Mouse (Mus musculus) liver, embryonic 13.5 days (tissue): ENCODE measurements around the gene Magi3. TPM values are rescaled to one million over a fixed set of nuclear protein-coding genes. Genes with fewer than 3 reads are reported as not detected.

Source experiments
- ATAC-seq: fragments of 200-750 bp; cut with Nextera tagmentation; 2 replicates; pipeline ENCODE4 v1.8.0; 2017; ENCODE audit warnings: low read depth, mild to moderate bottlenecking, moderate number of reproducible peaks, moderate library complexity
- DNase-seq: peaks from one replicate; pipeline ENCODE4 v3.0.0; 2022
- H3K27ac ChIP-seq: fragments of 300-500 bp; sonication (generic); 2 replicates; pipeline ENCODE4 v1.5.1; 2015; ENCODE audit warnings: moderate library complexity, mild to moderate bottlenecking, inconsistent platforms
- H3K27me3 ChIP-seq: fragments of 300-500 bp; sonication (generic); 2 replicates; pipeline ENCODE4 v1.6.1; 2015; ENCODE audit warnings: mild to moderate bottlenecking, inconsistent platforms
- H3K36me3 ChIP-seq: fragments of 300-500 bp; sonication (generic); 2 replicates; pipeline ENCODE4 v1.6.1; 2015; ENCODE audit warnings: mild to moderate bottlenecking, inconsistent platforms
- H3K4me1 ChIP-seq: fragments of 300-500 bp; sonication (generic); replicated peaks from 2 replicates; pipeline ENCODE4 v1.6.1; 2015; ENCODE audit warnings: inconsistent platforms
- H3K4me2 ChIP-seq: fragments of 300-500 bp; sonication (generic); 2 replicates; pipeline ENCODE4 v1.6.1; 2015; ENCODE audit warnings: inconsistent platforms, mild to moderate bottlenecking, moderate library complexity
- H3K4me3 ChIP-seq: fragments of 300-500 bp; sonication (generic); replicated peaks from 2 replicates; pipeline ENCODE4 v1.5.1; 2015; ENCODE audit warnings: mild to moderate bottlenecking, inconsistent platforms
- H3K9ac ChIP-seq: fragments of 300-500 bp; sonication (generic); 2 replicates; pipeline ENCODE4 v1.6.1; 2015; ENCODE audit warnings: mild to moderate bottlenecking, inconsistent platforms
- H3K9me3 ChIP-seq: fragments of 300-500 bp; sonication (generic); replicated peaks from 2 replicates; pipeline ENCODE4 v1.6.1; 2016; ENCODE audit warnings: inconsistent platforms
- WGBS: fragments of 180-500 bp; shearing (Covaris S2); methylation state at CpG from one replicate; pipeline ENCODE4 v1.1.7; 2015; ENCODE audit not compliant: insufficient replicate concordance; 5-methylcytosine and 5-hydroxymethylcytosine counted together
- polyA plus RNA-seq: library from polyadenylated mRNA; unstranded; fragments of >200 nt; fragmentation: Nextera tagmentation; extraction: Ambion mirVana; gene quantifications from 2 replicates; pipeline ENCODE4 v1.2.1, GENCODE M21; 2015

Gene Magi3
- polyA plus RNA-seq: 1.2 and 1.5 TPM in 2 replicates

GRCm38 (mm10) chr3:104220295-104220965 lies at the start of gene Magi3:
Gene Magi3 (minus strand): TSS chr3:104220374.
- peak within 1 kb of the TSS; percentile 83 for H3K9ac ChIP-seq
- 0% methylated on average over 29 of the region's 46 CpGs for WGBS
- H3K4me2 ChIP-seq: peak within 1 kb of the TSS; percentile 99
- DNase-seq (peak; percentile 95), ATAC-seq (peak; percentile 98)
- peaks cover 28% of the 10 kb centered on the region for H3K4me1 ChIP-seq
- H3K4me3 ChIP-seq: peak within 1 kb of the TSS; percentile 76
- H3K27ac ChIP-seq: peak within 1 kb of the TSS; percentile 84
- peaks cover 21% of the 10 kb centered on the region for H3K27me3 ChIP-seq
- H3K36me3 ChIP-seq: no peaks in the 10 kb centered on the region
- no peaks in the 10 kb centered on the region for H3K9me3 ChIP-seq

GRCm38 (mm10) chr3:104264530-104265145 lies 44.5 kb upstream of the Magi3 start:
- no peak for DNase-seq
- Histone ChIP-seq H3K36me3 (no peaks in the 10 kb centered on the region), H3K4me2 (no peak overlapping the region), H3K27me3 (no peaks in the 10 kb centered on the region), H3K27ac (no peak overlapping the region), H3K9me3 (no peaks in the 10 kb centered on the region), H3K9ac (no peak overlapping the region), H3K4me3 (no peak overlapping the region), H3K4me1 (no peaks in the 10 kb centered on the region)
- ATAC-seq: no peak
- 75% methylated on average over 6 of the region's 6 CpGs for WGBS

GRCm38 (mm10) chr3:104260221-104260620 lies 40.0 kb upstream of the Magi3 start:
- no peak overlapping the region for H3K9ac ChIP-seq
- no peaks in the 10 kb centered on the region for H3K27me3 ChIP-seq
- no peak overlapping the region for H3K27ac ChIP-seq
- no peaks in the 10 kb centered on the region for H3K36me3 ChIP-seq
- ATAC-seq: no peak
- H3K4me3 ChIP-seq: no peak overlapping the region
- H3K4me2 ChIP-seq: no peak overlapping the region
- no peaks in the 10 kb centered on the region for H3K9me3 ChIP-seq
- H3K4me1 ChIP-seq: no peaks in the 10 kb centered on the region
- 69% methylated on average over 5 of the region's 5 CpGs for WGBS
- DNase-seq: no peak

- Histone ChIP-seq H3K36me3 (no peaks in the 10 kb centered on the region), H3K4me1 (no peaks in the 10 kb centered on the region), H3K27me3 (no peaks in the 10 kb centered on the region), H3K4me2 (no peak overlapping the region), H3K9me3 (no peaks in the 10 kb centered on the region), H3K9ac (no peak overlapping the region), H3K4me3 (no peak overlapping the region), H3K27ac (no peak overlapping the region)
- DNase-seq (no peak), ATAC-seq (no peak)
- WGBS: 69% methylated on average over 4 of the region's 4 CpGs
These were observed 39.0 kb upstream of the Magi3 start for GRCm38 (mm10) chr3:104259168-104259567.

GRCm38 (mm10) chr3:104257041-104257440 lies 36.9 kb upstream of the Magi3 start:
- DNase-seq (no peak), ATAC-seq (no peak)
- Histone ChIP-seq H3K27ac (no peak overlapping the region), H3K9ac (no peak overlapping the region), H3K4me2 (no peak overlapping the region), H3K4me1 (no peaks in the 10 kb centered on the region), H3K27me3 (no peaks in the 10 kb centered on the region), H3K9me3 (no peaks in the 10 kb centered on the region), H3K4me3 (no peak overlapping the region), H3K36me3 (no peaks in the 10 kb centered on the region)
- 58% methylated on average over 3 of the region's 3 CpGs for WGBS

- ATAC-seq (no peak), DNase-seq (no peak)
- H3K27ac ChIP-seq: no peak overlapping the region
- no peaks in the 10 kb centered on the region for H3K27me3 ChIP-seq
- 46% methylated on average over 3 of the region's 3 CpGs for WGBS
- H3K9me3 ChIP-seq: no peaks in the 10 kb centered on the region
- H3K4me2 ChIP-seq: no peak overlapping the region
- no peak overlapping the region for H3K9ac ChIP-seq
- H3K4me3 ChIP-seq: no peak overlapping the region
- no peaks in the 10 kb centered on the region for H3K36me3 ChIP-seq
- H3K4me1 ChIP-seq: no peaks in the 10 kb centered on the region
These were observed 33.6 kb upstream of the Magi3 start for GRCm38 (mm10) chr3:104253760-104254159.

GRCm38 (mm10) chr3:104247850-104248249 lies 27.7 kb upstream of the Magi3 start:
- DNase-seq (no peak), ATAC-seq (no peak)
- Histone ChIP-seq H3K9me3 (no peaks in the 10 kb centered on the region), H3K4me1 (0 out of 2 replicates have a peak, but pooled peaks cover 3% of the 10 kb centered on the region), H3K4me3 (no peak overlapping the region), H3K36me3 (no peaks in the 10 kb centered on the region), H3K9ac (no peak overlapping the region), H3K27me3 (no peaks in the 10 kb centered on the region), H3K27ac (no peak overlapping the region), H3K4me2 (no peak overlapping the region)
- WGBS: 28% methylated on average over 4 of the region's 4 CpGs

- Histone ChIP-seq H3K4me2 (no peak overlapping the region), H3K27ac (no peak overlapping the region), H3K9ac (no peak overlapping the region), H3K9me3 (no peaks in the 10 kb centered on the region), H3K27me3 (no peaks in the 10 kb centered on the region), H3K4me3 (no peak overlapping the region), H3K36me3 (no peaks in the 10 kb centered on the region), H3K4me1 (0 out of 2 replicates have a peak, but pooled peaks cover 3% of the 10 kb centered on the region)
- DNase-seq (no peak), ATAC-seq (no peak)
- WGBS: 19% methylated on average over 1 of the region's 1 CpGs
These were observed 26.9 kb upstream of the Magi3 start for GRCm38 (mm10) chr3:104247057-104247456.

- Histone ChIP-seq H3K36me3 (no peaks in the 10 kb centered on the region), H3K4me2 (no peak overlapping the region), H3K4me3 (no peak overlapping the region), H3K27ac (no peak overlapping the region), H3K9me3 (no peaks in the 10 kb centered on the region), H3K27me3 (no peaks in the 10 kb centered on the region), H3K4me1 (0 out of 2 replicates have a peak, but pooled peaks cover 3% of the 10 kb centered on the region), H3K9ac (no peak overlapping the region)
- WGBS: 71% methylated on average over 8 of the region's 8 CpGs
- ATAC-seq (no peak), DNase-seq (no peak)
These were observed 24.2 kb upstream of the Magi3 start for GRCm38 (mm10) chr3:104244373-104244772.

GRCm38 (mm10) chr3:104243972-104244371 lies 23.8 kb upstream of the Magi3 start:
- Histone ChIP-seq H3K4me3 (no peak overlapping the region), H3K9me3 (no peaks in the 10 kb centered on the region), H3K4me2 (no peak overlapping the region), H3K9ac (no peak overlapping the region), H3K4me1 (0 out of 2 replicates have a peak, but pooled peaks cover 3% of the 10 kb centered on the region), H3K36me3 (no peaks in the 10 kb centered on the region), H3K27ac (no peak overlapping the region), H3K27me3 (no peaks in the 10 kb centered on the region)
- 35% methylated on average over 6 of the region's 6 CpGs for WGBS
- ATAC-seq (no peak), DNase-seq (no peak)

GRCm38 (mm10) chr3:104239785-104240184 lies 19.6 kb upstream of the Magi3 start:
- WGBS: 71% methylated on average over 2 of the region's 2 CpGs

GRCm38 (mm10) chr3:104239376-104239775 lies 19.2 kb upstream of the Magi3 start:
- ATAC-seq: no peak
- Histone ChIP-seq H3K4me2 (no peak overlapping the region), H3K4me3 (no peak overlapping the region), H3K9me3 (no peaks in the 10 kb centered on the region), H3K27ac (no peak overlapping the region), H3K4me1 (no peaks in the 10 kb centered on the region), H3K9ac (no peak overlapping the region), H3K36me3 (no peaks in the 10 kb centered on the region), H3K27me3 (no peaks in the 10 kb centered on the region)
- WGBS: 64% methylated on average over 2 of the region's 2 CpGs
- DNase-seq: no peak

More at GRCm38 (mm10) chr3:104239785-104240184, 19.6 kb upstream of the Magi3 start:
- no peak overlapping the region for H3K4me3 ChIP-seq
- no peaks in the 10 kb centered on the region for H3K27me3 ChIP-seq
- no peak overlapping the region for H3K9ac ChIP-seq
- ATAC-seq (no peak), DNase-seq (no peak)
- H3K4me1 ChIP-seq: no peaks in the 10 kb centered on the region
- no peak overlapping the region for H3K4me2 ChIP-seq
- H3K36me3 ChIP-seq: no peaks in the 10 kb centered on the region
- H3K9me3 ChIP-seq: no peaks in the 10 kb centered on the region
- H3K27ac ChIP-seq: no peak overlapping the region
